Mouse (Mus musculus): ENCODE measurements around the gene Rapsn.

Gene Rapsn

DNA sequence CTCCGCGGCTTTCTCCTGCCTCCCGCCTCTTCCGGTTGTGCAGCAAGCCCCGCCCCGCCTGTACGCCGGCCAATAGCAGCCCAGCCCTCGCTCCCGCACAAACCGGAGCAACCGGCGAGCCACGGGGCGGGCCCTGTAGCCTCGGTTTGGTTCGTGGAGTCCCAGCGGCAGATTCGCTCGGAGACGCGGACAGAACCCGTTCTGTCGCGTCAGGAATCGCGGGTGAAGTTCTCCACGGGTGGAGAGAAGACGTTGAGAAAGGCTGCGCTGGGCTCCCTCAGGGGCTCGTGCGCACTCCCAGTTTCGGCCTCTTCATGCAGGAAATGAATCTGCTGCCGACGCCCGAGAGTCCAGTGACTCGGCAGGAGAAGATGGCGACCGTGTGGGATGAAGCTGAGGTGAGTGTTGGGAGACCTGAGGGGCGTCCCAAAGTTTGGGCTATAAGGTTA, 18.5 kb downstream of the Rapsn start, which contains the start of gene Psmc3:
TSS of gene Psmc3 (plus strand) at position 76 of the 449 bp plus-strand sequence.
- peak; percentile 99 for DNase-seq

DNA sequence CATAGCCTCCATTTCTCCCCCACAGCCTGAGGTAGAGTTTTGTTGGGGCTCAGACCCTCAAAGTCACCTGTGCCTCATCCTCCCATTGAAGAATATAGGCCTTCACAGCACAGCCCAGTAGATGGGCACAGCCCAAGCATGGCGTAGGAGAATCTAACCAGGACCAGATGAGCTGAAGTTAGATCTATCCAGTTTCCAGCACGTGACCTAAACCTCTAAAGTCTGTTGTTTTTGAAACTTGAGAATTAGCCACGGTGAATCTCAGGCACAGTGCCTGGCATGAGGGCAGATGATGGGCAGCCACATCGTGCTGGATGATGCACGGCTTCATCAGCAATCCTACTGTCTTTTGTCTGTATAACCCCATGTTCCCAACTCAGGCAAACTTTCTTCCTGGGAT, 23.0 kb downstream of the Rapsn start:
- DNase-seq, result no peak

DNA sequence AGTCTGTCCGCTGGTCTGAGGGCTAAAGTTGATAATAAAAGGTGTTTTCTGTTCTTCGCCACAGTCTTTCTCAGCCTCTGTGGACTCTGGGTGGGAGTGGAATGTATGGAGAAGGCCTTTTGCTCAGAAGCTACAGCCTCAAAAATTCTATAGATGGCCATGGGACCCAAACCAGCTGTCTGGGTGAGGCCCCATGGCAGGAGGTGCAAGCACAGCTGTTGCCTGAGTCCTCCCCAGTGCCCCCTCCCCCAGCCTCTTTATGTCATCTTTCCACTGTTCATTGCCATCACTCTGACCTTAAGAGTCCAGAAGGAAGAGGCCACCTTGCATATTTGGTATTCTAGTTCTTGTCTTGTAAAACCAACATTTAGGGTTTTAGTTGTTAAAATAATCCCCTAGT, 24.0 kb downstream of the Rapsn start:
- DNase-seq, result no peak

DNA sequence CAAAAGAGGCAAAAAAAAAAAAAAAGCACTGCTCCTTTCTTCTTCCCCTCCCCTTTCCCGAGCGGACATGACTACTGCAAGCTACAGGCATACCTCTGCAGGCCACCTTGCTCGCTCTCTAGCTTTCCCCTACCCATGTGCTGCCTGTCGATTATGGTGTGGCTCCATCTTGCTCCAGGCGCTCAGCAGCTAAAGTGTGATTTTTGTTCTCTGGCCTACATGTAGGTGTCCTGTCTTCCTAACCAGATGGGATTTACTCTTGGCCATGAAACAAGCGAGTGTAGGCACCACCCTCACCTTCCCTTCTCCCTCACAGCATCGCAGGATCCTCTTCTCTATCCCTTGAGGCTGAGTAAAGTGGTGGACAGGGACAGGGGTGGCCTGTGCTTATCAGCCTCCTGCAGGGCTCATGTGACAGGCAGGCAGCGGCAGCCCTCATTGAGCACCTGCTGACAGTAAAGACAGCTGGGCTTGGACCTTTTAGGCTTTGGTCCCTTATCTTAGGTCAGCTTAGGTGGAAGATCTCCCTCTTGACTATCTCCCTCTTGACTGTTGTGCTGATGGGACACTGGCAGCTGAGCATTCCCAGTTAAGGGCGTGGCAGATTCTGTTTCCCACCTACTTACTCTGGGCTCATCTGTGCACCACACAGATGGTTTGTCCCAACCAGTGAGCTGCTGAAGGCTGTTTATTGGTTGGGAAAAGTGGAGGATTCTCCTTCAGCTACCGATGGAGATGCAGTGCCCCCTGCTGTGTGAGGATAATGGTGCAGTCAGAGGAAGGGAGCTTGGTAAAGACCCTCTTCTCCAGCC, 25.3 kb downstream of the Rapsn start:
- DNase-seq, result peak; percentile 34 to 65

DNA sequence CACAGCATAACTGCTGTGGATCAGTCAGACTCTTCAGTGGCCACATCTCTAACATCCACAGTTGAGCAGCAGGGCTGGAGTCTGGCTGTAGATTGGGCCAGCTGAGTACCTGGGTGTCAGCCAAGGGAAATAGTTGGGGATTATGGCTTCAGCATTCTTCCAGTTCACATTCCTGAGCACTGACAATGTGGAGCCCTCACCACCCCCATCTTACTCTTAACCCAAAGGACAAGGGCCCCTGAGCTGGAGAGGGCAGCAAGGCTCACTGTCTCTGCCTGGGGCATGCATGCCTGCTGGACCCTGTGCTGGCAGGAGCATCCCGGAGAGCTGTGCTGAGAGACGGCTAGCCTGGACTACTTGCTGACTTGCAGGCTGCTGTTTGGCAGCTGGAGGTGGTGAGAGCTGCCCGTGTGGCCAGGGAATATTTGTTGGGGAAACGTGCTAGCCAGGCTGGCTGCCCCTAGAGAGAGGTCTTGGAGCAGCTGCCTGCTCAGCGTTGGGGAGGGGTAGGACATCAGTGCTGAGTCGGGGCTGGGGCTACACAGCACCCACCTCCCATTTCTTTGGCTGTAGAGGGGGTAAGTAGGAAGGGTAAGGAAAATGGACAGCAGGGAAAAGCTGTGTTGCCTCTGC, 26.5 kb downstream of the Rapsn start:
- DNase-seq, result no peak

DNA sequence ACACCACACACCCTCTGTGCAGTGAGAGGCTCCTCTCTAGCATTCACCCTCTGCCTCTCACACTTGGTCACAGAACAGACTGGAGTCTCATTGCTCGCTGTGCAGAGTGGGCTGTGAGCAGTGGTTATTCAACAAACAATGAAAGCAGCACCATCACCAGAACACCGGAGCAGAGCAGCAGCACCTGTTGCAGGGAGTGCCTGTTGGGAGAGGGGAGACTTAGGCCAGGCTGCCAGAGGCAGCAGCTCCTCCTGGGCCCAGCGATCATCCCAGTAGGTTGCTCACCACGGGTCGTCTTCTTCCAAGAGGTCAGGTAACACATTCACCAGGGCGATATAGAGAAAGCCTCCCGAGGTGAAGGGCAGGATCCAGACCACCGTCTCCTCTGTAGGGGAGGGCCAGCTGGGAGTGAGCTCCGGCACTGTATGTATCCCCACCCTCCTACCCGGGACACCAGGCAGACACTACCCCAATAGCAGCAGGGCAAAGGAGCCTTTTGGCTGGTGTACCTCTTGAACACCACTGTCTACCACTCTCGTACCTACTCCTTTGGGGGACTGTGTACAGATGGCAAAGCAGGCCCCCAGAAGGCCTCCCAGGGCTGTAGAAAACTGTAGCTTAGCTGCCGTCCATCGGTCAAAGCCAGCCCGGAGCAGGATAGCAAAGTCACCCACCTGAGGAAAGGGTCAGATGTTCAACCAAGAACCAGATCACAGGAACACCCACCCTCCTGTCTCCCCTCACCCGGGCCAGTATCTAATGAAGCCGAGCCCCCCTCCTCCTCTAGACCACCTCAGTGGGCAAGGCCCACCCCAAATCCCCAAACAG, 27.6 kb downstream of the Rapsn start:
- DNase-seq, result no peak

DNA sequence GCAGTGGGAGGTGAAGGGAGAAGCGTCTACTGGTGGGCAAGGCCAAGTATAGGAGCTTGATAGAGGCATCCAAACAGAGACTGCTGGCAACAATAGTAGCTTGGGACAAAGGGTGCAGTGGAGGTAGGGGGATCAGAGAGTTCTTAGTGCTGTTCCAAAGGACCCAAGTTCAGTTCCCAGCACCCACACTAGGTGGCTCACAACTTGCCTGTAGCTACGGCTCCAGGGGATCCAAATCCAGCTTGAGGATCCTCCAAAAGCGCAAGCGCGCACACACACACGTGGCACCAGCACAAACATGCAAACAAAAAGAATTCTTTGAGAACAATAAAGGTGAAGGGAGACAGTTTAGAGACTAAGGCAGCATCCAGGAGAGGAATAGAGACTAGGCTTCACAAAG, 28.8 kb downstream of the Rapsn start:
- DNase-seq, result no peak

DNA sequence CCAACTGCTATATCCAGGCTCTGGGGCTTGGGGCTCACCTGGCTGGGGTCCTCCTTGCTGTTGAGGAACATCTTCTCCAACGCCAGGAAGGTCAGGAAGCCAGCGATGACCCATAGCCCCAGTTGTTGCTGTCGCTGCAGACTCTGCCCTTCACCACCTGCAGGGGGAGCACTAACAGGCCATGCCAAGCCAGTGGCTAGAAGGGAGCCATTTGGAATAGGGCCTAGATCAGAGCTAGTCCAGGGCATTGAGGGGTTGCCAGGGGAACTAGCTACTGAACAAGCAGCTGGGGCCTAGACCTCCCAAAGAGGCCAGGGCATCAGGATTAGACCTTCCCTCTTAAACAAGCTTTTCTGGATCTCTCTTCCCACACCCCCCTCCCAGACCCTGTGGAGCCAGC, 30.1 kb downstream of the Rapsn start:
- peak; percentile 58 to 74 for DNase-seq

DNA sequence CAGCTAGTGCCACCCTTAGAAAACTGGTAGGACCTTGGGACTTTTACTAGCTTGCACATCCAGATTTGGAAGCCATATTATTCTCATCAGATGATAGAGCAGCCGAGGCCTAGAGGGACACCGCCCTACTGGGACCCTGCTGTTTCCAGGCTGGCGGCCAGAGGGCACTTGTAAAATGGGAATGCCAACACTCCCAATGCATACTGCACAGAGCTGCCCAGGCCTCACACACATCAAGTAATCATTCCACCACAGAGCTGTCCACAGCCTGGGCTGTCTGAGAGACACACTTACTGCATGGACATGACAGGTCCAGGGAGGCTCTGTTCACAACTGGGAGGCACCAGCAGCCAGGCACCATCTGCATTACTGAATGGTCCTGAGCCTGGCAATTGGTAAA, 31.0 kb downstream of the Rapsn start:
- peak; percentile 54 to 63 for DNase-seq

DNA sequence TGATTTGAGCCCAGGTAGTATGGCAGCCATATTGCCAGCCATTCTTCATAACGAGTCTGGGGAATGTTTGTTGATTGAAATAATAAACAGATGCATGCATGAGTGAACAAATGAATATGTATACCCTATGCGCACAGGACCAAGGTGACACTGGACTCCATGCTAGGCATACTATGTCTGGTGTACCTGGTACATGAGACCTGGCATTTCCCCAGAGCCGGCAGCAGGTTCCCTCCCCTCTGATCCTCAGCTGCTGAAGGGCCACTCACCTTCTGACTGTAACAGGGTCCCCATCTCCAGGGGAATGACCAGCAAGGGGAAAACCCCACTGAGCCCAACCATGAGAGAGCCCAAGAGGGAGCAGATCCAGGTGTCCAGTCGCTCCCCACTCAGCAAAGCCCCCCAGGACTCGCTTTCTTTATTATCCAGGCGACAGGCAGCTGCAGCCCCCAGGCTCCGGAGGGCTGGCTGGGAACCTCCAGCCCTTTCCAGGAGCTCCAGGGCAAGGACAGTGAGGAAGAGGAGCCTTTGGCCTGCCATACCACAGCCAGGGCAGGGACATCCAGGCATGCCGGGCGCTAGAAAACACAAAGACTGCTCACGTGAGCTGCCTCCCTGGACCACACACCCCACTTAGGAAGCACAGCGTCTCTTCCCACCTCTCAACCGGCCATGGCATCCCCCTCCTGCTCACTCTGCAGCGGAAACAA, 32.9 kb downstream of the Rapsn start:
- no peak for DNase-seq

DNA sequence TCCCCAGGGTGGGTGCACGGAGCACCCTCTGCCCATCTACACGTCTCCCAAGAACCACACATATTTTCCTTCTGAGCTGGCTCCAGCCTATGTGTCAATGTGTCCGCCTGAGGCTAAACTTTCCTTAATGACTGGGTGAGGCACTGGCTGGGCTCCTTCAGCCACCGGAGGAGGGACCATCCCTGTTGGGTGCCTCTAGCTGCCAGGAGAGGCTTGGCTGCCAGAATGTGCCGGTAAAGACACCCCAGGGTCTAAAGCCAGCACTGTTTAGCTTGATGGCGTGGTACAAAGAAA, 33.4 kb downstream of the Rapsn start:
- peak; percentile 29 to 38 for DNase-seq

DNA sequence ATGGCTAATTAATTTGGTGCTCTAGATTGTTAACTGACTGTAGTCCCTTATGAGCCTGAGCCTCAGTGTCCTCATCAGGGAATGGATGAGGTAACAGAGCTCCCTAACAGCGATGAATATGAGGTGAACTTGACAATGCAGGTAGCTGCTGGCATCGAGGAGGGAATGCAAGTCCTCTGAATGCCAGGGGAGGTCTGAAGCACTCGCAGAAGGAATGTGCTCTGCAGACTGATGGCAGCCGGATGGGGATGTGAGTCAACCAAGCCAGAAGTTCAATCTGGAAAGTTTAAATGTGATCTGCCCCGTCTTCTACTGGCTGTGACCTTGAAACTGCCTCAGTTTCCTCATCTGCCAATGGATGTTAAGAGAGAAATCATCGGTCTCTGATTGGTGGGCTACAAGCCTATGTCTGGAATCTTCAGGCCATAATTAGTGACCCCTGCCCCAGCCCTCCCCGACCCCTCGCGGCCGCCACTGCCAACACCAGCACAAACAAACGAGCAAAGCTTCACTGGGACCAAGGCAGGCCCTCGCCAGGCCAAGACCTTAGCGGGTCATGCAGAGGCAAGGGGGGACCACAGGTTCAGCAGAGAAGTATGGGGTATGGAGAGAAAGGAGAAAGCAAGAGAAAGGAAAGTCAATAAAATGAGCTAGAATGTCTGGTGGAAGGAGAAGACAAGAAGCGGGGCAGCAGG, 34.0 kb downstream of the Rapsn start:
- peak; percentile 34 to 43 for DNase-seq

DNA sequence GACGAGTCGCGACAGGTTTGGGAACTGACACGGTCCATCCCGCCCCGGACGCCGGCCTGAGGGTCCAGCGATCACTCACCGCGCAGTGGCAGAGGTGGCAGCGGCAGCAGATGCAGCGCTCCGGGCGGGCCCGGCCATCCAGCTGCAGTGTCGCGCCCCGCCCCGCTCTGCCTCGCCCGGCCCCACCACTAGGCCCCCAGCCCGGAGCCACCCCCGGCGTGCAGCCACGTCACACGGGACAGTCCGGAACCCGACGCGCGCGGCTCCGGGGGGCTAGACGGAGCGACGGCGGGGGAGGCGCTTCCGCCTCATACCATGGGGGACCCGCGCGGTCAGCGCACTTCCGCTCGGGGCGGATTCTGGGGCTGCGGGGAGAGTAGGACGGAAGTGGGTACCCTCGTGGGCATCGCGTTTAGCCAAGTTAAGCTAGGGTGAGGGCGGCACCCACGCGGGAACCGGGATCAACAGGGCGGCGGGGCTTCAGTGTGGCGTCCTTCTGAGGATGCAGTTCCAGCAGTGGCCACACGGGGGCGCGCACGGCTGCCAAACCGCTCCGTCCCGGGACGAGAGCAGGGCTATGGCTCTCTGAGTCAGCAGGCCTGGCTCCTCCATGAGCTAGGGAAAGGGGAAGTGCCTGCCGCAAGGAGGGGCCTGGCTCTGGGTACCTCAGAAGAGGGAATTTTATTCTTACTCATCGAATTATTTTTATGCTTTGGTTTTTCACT, 34.8 kb downstream of the Rapsn start, which contains the start of gene Slc39a13:
TSS of gene Slc39a13 (minus strand) at position 342 of the 725 bp plus-strand sequence.
- peak; percentile 96 for DNase-seq

DNA sequence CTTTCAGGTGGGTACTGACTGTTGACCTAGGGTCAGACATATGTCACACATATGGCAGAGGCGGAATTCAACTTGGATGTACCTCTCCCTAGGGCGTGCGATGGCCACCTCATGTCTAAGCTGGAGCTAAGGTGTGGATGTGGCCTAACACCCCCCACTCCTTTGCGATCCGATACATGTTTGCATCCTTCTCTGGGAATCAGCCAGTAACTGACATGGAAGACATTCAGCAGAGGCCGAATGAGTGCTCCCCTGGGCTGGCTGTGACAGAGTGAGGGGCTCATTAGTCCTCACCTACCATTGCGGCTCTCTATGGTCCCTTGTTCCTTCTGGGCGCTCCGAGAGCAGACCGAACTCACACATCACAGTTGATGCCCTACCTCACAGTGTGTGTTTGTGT, 35.6 kb downstream of the Rapsn start:
- peak in 1 of 2 experiments; percentile 25 for DNase-seq

DNA sequence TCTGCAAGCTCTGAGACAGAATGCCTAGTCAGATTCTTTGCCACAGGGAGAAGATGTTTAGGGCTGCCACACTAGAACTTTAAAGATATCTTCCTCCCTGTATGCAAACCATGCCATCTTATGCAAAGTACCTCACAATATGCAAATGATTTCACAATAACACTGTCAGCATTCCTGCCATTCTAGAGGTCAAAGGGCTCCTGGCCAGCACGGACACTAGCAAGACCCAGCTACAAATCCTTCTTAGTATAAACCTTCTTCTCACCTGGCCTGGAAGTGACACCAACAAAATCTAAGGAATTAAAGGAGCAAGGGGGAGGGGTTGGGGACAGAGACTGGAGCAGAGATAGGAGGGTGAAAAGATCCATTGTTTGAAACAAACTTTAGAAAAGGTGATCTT, 36.7 kb downstream of the Rapsn start:
- no peak for DNase-seq

DNA sequence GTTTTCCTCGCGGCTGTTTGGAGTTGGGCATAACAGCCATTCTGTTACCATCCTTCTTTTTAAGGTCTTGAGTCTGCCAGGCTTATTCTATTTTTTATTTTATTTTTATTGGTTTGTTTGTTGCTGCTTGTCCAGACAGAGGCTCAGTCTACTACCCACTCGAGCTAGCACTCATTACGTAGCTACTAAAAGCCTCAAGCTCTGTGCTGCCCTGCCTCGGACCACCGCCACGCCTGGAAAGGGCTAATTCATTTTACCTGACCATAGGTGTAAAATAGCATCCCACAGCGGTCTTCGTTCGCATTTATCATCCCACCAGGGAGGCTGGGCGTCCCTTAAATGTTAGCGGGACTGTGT, 42.5 kb downstream of the Rapsn start:
- no peak for DNase-seq

DNA sequence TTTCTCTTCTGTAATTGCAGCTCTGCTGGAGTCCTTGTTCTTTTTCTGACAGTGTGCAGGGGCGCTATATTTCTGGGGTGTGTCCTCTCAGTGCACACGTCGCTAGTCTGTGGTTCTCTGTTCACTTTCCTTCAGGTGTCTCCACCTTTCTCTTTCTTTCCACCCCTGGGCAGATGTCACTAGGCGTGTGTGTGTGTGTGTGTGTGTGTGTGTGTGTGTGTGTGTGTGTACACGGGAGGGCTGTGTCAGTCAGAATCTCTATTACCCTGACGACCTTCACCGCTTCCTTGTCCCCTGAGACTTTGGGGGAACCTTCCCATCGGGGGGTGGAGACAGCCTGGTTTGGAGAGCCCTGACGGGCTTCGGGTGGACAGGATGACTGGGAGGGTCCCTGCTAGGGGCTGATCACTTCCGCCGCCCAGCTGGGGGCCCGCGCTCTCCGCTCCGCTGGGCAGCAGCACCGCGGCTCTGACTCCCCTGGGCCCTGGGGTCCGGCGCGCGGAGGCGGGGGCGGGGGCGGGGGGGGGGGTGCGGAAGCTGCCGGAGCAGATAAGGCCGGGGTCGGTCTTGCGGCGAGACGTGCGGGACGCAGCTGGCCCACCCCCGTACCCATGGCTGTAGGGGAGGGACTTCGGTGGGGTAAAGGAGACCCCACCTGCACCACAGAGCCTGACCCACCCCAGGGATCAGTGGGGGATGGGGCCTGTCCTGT, 43.0 kb downstream of the Rapsn start:
- DNase-seq, result no peak

DNA sequence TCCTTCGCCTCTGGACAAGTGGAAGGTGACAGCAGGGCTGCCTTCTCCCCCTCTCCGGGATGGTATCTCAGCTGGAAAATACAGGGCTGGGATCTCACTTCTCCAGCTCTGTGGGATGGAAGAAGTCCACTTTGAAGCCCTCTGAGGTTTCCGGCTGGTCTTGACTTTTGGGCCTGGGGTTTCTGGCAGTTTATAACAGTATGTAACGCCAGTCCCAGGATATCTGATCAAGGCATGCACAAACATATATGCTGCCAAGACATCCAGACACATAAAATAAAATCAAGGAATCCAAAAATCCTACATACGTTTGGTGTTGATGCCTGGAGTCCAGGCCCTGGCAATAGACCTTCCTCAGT, 43.6 kb downstream of the Rapsn start:
- DNase-seq, result no peak

DNA sequence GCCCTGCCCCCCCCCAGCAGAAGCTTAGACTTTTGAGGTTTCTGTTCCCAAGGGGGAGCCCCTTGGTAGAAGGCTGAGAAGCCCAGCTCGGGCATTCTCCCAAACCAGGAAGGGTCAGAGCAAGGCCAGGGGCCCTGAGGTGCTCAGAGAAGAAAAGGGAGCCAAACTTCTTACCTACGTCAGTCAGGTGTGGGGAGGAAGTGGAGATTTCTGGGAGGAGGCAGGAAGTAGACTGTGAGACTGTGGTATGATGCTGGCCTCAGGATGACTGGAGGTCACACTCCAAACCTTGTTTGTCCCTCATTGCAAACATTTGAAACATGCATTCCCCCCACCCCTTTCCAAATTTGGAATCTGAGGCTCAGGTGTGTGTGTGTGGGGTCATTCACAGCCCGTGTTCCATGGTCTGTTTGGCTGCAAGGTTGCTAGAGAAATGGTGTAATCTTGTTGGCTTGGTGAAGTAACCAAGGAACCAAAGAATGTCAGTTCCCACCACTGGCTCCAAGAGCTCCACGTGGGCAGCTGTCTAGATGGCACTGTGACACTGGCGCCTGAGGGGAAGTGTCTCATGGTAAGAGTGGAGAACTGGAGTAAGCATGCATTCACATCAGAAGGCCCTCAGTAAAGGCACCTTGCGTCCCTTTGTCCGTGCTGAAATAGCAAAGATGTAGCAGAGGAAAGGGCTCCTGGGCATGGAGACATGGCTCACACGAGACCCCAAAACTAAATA, 45.5 kb downstream of the Rapsn start:
- no peak for DNase-seq

All from cerebellum, postnatal 14 days (tissue).